Mouse (Mus musculus) embryo, embryonic 9.5 days (tissue): Measurements from ENCODE around the gene Rhno1.
"Not testable (repeated sequence)": the region's sequence is repeated elsewhere in the genome, so short reads cannot be mapped to it uniquely, and the experiment has no call there.

ENCODE experiments used
- DNase-seq: peaks from one replicate; pipeline ENCODE4 v3.0.0-alpha.2; 2017; ENCODE audit errors: extremely low spot score

Gene Rhno1

GRCm38 (mm10) chr6:128362381-128363006 lies at the start of gene Rhno1, which contains the start of gene Foxm1:
Gene Rhno1, minus strand, starts transcription at chr6:128362911.
Gene Foxm1, plus strand, starts transcription at chr6:128362967.
- peak; percentile 89 for DNase-seq

- DNase-seq, result peak; percentile 77
These were observed 48.4 kb upstream of the Rhno1 start for GRCm38 (mm10) chr6:128411115-128411514.

GRCm38 (mm10) chr6:128410305-128410704 lies 47.6 kb upstream of the Rhno1 start:
- DNase-seq, result no peak

GRCm38 (mm10) chr6:128408544-128409125 lies 45.9 kb upstream of the Rhno1 start:
- DNase-seq, result no peak

GRCm38 (mm10) chr6:128404708-128405107 lies 42.0 kb upstream of the Rhno1 start:
- DNase-seq, result no peak

- DNase-seq, result peak; percentile 22
These were observed 36.9 kb upstream of the Rhno1 start for GRCm38 (mm10) chr6:128399421-128400185.

GRCm38 (mm10) chr6:128398996-128399395 lies 36.3 kb upstream of the Rhno1 start, which contains the start of gene Nrip2:
Gene Nrip2, plus strand, starts transcription at chr6:128399296.
- no peak for DNase-seq

GRCm38 (mm10) chr6:128397574-128398261 lies 35.0 kb upstream of the Rhno1 start:
- DNase-seq, result no peak

- no peak for DNase-seq
These were observed 28.0 kb upstream of the Rhno1 start for GRCm38 (mm10) chr6:128390683-128391082.

GRCm38 (mm10) chr6:128389185-128389584 lies 26.5 kb upstream of the Rhno1 start:
- no peak for DNase-seq

GRCm38 (mm10) chr6:128385026-128385425 lies 22.3 kb upstream of the Rhno1 start:
- DNase-seq, result no peak

- no peak for DNase-seq
These were observed 21.0 kb upstream of the Rhno1 start for GRCm38 (mm10) chr6:128383752-128384151.

- no peak for DNase-seq
These were observed 18.5 kb upstream of the Rhno1 start for GRCm38 (mm10) chr6:128381254-128381653.

- DNase-seq, result not testable (repeated sequence)
These were observed 18.0 kb upstream of the Rhno1 start for GRCm38 (mm10) chr6:128380594-128381167.

GRCm38 (mm10) chr6:128379636-128380035 lies 16.9 kb upstream of the Rhno1 start:
- DNase-seq, result no peak

- DNase-seq, result no peak
These were observed 13.8 kb upstream of the Rhno1 start for GRCm38 (mm10) chr6:128376371-128377085.

- DNase-seq, result peak; percentile 39
These were observed 12.5 kb upstream of the Rhno1 start, which contains the start of the genes Tex52 and Gm44596 for GRCm38 (mm10) chr6:128375192-128375591. Gene Tex52, plus strand, starts transcription at chr6:128375456. Gene Gm44596, plus strand, starts transcription at chr6:128375503.

GRCm38 (mm10) chr6:128370040-128370439 lies 7.3 kb upstream of the Rhno1 start:
- no peak for DNase-seq

GRCm38 (mm10) chr6:128366466-128366865 lies 3.8 kb upstream of the Rhno1 start:
- DNase-seq, result no peak

- no peak for DNase-seq
These were observed 2.0 kb upstream of the Rhno1 start for GRCm38 (mm10) chr6:128364721-128365120.
